Mouse (Mus musculus) heart, adult 2 months (tissue): ENCODE data around the gene Casp7.

Source experiments
- CTCF ChIP-seq: fragments of 200-600 bp; IDR thresholded peaks from 2 replicates; pipeline ENCODE4 v1.8.1; 2022; ENCODE audit warnings: antibody characterized with exemption, mild to moderate bottlenecking, moderate library complexity
- EP300 ChIP-seq: fragments of 200-500 bp; IDR thresholded peaks from 2 replicates; pipeline ENCODE4 v1.6.1; 2011; ENCODE audit warnings: low read depth, low read length, control low read depth; ENCODE audit not compliant: insufficient read depth
- POLR2A ChIP-seq: fragments of 200-500 bp; IDR thresholded peaks from 2 replicates; pipeline ENCODE4 v1.6.1; 2011; ENCODE audit warnings: mild to moderate bottlenecking, low read depth, low read length, control low read depth; ENCODE audit not compliant: insufficient read depth

GRCm38 (mm10) chr19:56391307-56392046, 5.5 kb upstream of the Casp7 start:
- TF ChIP-seq CTCF = no peak
- no peak for TF ChIP-seq POLR2A
- no peak for TF ChIP-seq EP300
